Mouse (Mus musculus) heart, adult 2 months (tissue): Measurements from ENCODE around the gene Alpl. TPM values are rescaled to one million over a fixed set of nuclear protein-coding genes. Genes with fewer than 3 reads are reported as not detected.

Source experiments
- DNase-seq, 2 experiments: peaks; one replicate each; pipeline ENCODE4 v3.0.0; 2021
- H3K27ac ChIP-seq: fragments of 200-600 bp; 2 replicates; pipeline ENCODE4 v1.8.1; 2022
- H3K27me3 ChIP-seq: fragments of 200-500 bp; 2 replicates; pipeline ENCODE4 v1.6.1; 2012; ENCODE audit warnings: mild to moderate bottlenecking, low read length, inconsistent platforms, mixed read lengths; ENCODE audit not compliant: control insufficient read depth, insufficient read depth
- H3K36me3 ChIP-seq: fragments of 200-500 bp; 2 replicates; pipeline ENCODE4 v1.6.1; 2012; ENCODE audit warnings: low read length, inconsistent platforms; ENCODE audit not compliant: control insufficient read depth, insufficient read depth
- H3K4me1 ChIP-seq: fragments of 200-500 bp; 2 replicates; pipeline ENCODE4 v1.6.1; 2011; ENCODE audit warnings: low read length; ENCODE audit not compliant: control insufficient read depth, insufficient read depth
- H3K4me3 ChIP-seq: fragments of 200-600 bp; 2 replicates; pipeline ENCODE4 v1.8.1; 2022
- H3K79me2 ChIP-seq: fragments of 200-500 bp; replicated peaks from 2 replicates; pipeline ENCODE4 v1.6.1; 2012; ENCODE audit warnings: mild to moderate bottlenecking, inconsistent platforms, low read length, moderate library complexity, mixed read lengths; ENCODE audit not compliant: control insufficient read depth, insufficient read depth
- H3K9ac ChIP-seq: fragments of 200-500 bp; 2 replicates; pipeline ENCODE4 v1.6.1; 2012; ENCODE audit warnings: low read depth, mild to moderate bottlenecking, control low read depth, inconsistent platforms, low read length, mixed read lengths
- CTCF ChIP-seq: fragments of 200-600 bp; IDR thresholded peaks from 2 replicates; pipeline ENCODE4 v1.8.1; 2022; ENCODE audit warnings: antibody characterized with exemption, mild to moderate bottlenecking, moderate library complexity
- EP300 ChIP-seq: fragments of 200-500 bp; IDR thresholded peaks from 2 replicates; pipeline ENCODE4 v1.6.1; 2011; ENCODE audit warnings: low read depth, low read length, control low read depth; ENCODE audit not compliant: insufficient read depth
- POLR2A ChIP-seq: fragments of 200-500 bp; IDR thresholded peaks from 2 replicates; pipeline ENCODE4 v1.6.1; 2011; ENCODE audit warnings: mild to moderate bottlenecking, low read depth, low read length, control low read depth; ENCODE audit not compliant: insufficient read depth
- WGBS: fragments of 180-500 bp; shearing (Covaris S2); methylation state at CpG from one replicate; pipeline ENCODE4 v1.1.7; 2018; 5-methylcytosine and 5-hydroxymethylcytosine counted together
- intact Hi-C: fragments of 180-260 bp; cut with DNase I; formaldehyde crosslinking; loops from one replicate; pipeline ENCODE4 v1.15.1; 2025
- polyA plus RNA-seq: library from polyadenylated mRNA; depleted of rRNA; stranded (reverse); fragments of >200 nt; gene quantifications from 2 replicates; pipeline ENCODE4 v1.2.3, GENCODE M21; 2012; rRNA removed
- total RNA-seq, 2 experiments: library from RNA; stranded (reverse); gene quantifications; 2 replicates each; pipeline ENCODE4 v1.2.3; 2021

Alpl gene
- total and polyA plus RNA-seq, 3 experiments = 33.2 to 64.8 (median 55.6) TPM

- H3K4me1 ChIP-seq = no peaks in the 10 kb centered on the region
- H3K4me3 ChIP-seq = no peak overlapping the region
- DNase-seq = no peak
- no peak overlapping the region for H3K9ac ChIP-seq
- intact Hi-C loops = no loop called here
- no peaks in the 10 kb centered on the region for H3K79me2 ChIP-seq
- H3K27ac ChIP-seq = no peak overlapping the region
- WGBS = 75% methylated on average over 10 of the region's 10 CpGs
- TF ChIP-seq CTCF (no peak), POLR2A (no peak), EP300 (no peak)
- H3K27me3 ChIP-seq = no peaks in the 10 kb centered on the region
- H3K36me3 ChIP-seq = no peaks in the 10 kb centered on the region
Observed at GRCm38 (mm10) chr4:137692107-137692902, 103.9 kb downstream of the Alpl start.

Other genes with a start within 250 kb of the Alpl start
- gene Ldlrad2, start 221.8 kb downstream of the Alpl start, total RNA-seq = not detected
- not detected in 2 replicates for gene Ldlrad2, start 221.8 kb downstream of the Alpl start, polyA plus RNA-seq
- gene Usp48, start 202.6 kb downstream of the Alpl start, total RNA-seq = 10 to 100 TPM; 30.0 to 37.6 TPM
- gene Usp48, start 202.6 kb downstream of the Alpl start, polyA plus RNA-seq = 29.7 and 49.1 TPM in 2 replicates
- 10 to 100 TPM; 14.7 to 15.6 TPM for gene Rap1gap, start 131.7 kb downstream of the Alpl start, total RNA-seq
- gene Rap1gap, start 131.7 kb downstream of the Alpl start, polyA plus RNA-seq = 33.6 and 35.9 TPM in 2 replicates
- 100 to 1,000 TPM; 102 to 120 TPM for gene Ece1, start 65.9 kb upstream of the Alpl start, total RNA-seq
- 23.3 and 27.3 TPM in 2 replicates for gene Ece1, start 65.9 kb upstream of the Alpl start, polyA plus RNA-seq
- gene Eif4g3, start 196.6 kb upstream of the Alpl start, total RNA-seq = 10 to 100 TPM; 39.7 to 43.7 TPM
- gene Eif4g3, start 196.6 kb upstream of the Alpl start, polyA plus RNA-seq = 24.8 and 29.1 TPM in 2 replicates